Mouse (Mus musculus) embryonic facial prominence, embryonic 10.5 days (tissue): Measurements from ENCODE around the gene Pus7. TPM values are rescaled to one million over a fixed set of nuclear protein-coding genes. Genes with fewer than 3 reads are reported as not detected.

Experiments
- DNase-seq: peaks from one replicate; pipeline ENCODE4 v3.0.0-alpha.2; 2017; ENCODE audit warnings: low spot score
- H3K27ac ChIP-seq: fragments of 300-500 bp; sonication (generic); replicated peaks from 2 replicates; pipeline ENCODE4 v1.5.1; 2016; ENCODE audit warnings: mild to moderate bottlenecking
- H3K27me3 ChIP-seq: fragments of 300-500 bp; sonication (generic); replicated peaks from 2 replicates; pipeline ENCODE4 v1.6.1; 2016; ENCODE audit warnings: low read depth, mild to moderate bottlenecking; ENCODE audit not compliant: poor library complexity, severe bottlenecking
- H3K36me3 ChIP-seq: fragments of 300-500 bp; sonication (generic); replicated peaks from 2 replicates; pipeline ENCODE4 v1.6.1; 2016; ENCODE audit warnings: mild to moderate bottlenecking, moderate library complexity
- H3K4me1 ChIP-seq: fragments of 300-500 bp; sonication (generic); 2 replicates; pipeline ENCODE4 v1.6.1; 2016
- H3K4me3 ChIP-seq: fragments of 300-500 bp; sonication (generic); 2 replicates; pipeline ENCODE4 v1.5.1; 2016; ENCODE audit warnings: mild to moderate bottlenecking, moderate library complexity
- H3K9me3 ChIP-seq: fragments of 300-500 bp; sonication (generic); 2 replicates; pipeline ENCODE4 v1.6.1; 2016; ENCODE audit warnings: mild to moderate bottlenecking
- WGBS: fragments of 180-500 bp; shearing (Covaris S2); methylation state at CpG from one replicate; pipeline ENCODE4 v1.1.7; 2016; 5-methylcytosine and 5-hydroxymethylcytosine counted together
- polyA plus RNA-seq: library from polyadenylated mRNA; unstranded; fragments of >200 nt; fragmentation: Nextera tagmentation; extraction: Ambion mirVana; gene quantifications from 2 replicates; pipeline ENCODE4 v1.2.1, GENCODE M21; 2016

Gene Pus7
- 42.9 and 45.9 TPM in 2 replicates for polyA plus RNA-seq

GRCm38 (mm10) chr5:23782931-23783877 is at the start of gene Pus7:
Gene Pus7, minus strand, starts transcription at chr5:23783711.
- Histone ChIP-seq H3K36me3 (peaks cover 1% of the 10 kb centered on the region), H3K9me3 (no peaks in the 10 kb centered on the region), H3K27me3 (no peaks in the 10 kb centered on the region), H3K4me1 (peaks cover 23% of the 10 kb centered on the region), H3K4me3 (peak within 1 kb of the TSS; percentile 91), H3K27ac (peak within 1 kb of the TSS; percentile 88)
- WGBS, result under 1% methylated on average over 86 of the region's 86 CpGs
- peak; percentile 91 for DNase-seq

GRCm38 (mm10) chr5:23830897-23831752 is 47.6 kb upstream of the Pus7 start:
- 43% methylated on average over 58 of the region's 58 CpGs for WGBS
- H3K27me3 ChIP-seq, result peaks cover 29% of the 10 kb centered on the region
- H3K4me3 ChIP-seq, result peak overlapping the region; percentile 32; the same call in 1 of the 2 replicates
- 0 out of 2 replicates have a peak, but pooled peaks cover 4% of the 10 kb centered on the region for H3K4me1 ChIP-seq
- no peaks in the 10 kb centered on the region for H3K9me3 ChIP-seq
- H3K27ac ChIP-seq, result no peak overlapping the region
- peak; percentile 25 for DNase-seq
- no peaks in the 10 kb centered on the region for H3K36me3 ChIP-seq

- no peak overlapping the region for H3K27ac ChIP-seq
- peaks cover 20% of the 10 kb centered on the region for H3K27me3 ChIP-seq
- WGBS, result 39% methylated on average over 11 of the region's 11 CpGs
- H3K9me3 ChIP-seq, result no peaks in the 10 kb centered on the region
- H3K4me3 ChIP-seq, result no peak overlapping the region
- DNase-seq, result peak; percentile 76
- H3K4me1 ChIP-seq, result 0 out of 2 replicates have a peak, but pooled peaks cover 4% of the 10 kb centered on the region
- peaks cover under 1% of the 10 kb centered on the region; the same call in 1 of the 2 replicates for H3K36me3 ChIP-seq
Measured at GRCm38 (mm10) chr5:23826321-23827004, 43.0 kb upstream of the Pus7 start.

GRCm38 (mm10) chr5:23824171-23824733 is 40.7 kb upstream of the Pus7 start:
- WGBS, result 79% methylated on average over 8 of the region's 8 CpGs
- Histone ChIP-seq H3K4me1 (no peaks in the 10 kb centered on the region), H3K27me3 (no peaks in the 10 kb centered on the region), H3K9me3 (no peaks in the 10 kb centered on the region), H3K4me3 (no peak overlapping the region), H3K36me3 (peaks cover 16% of the 10 kb centered on the region), H3K27ac (no peak overlapping the region)
- no peak for DNase-seq

GRCm38 (mm10) chr5:23822306-23822705 is 38.8 kb upstream of the Pus7 start:
- Histone ChIP-seq H3K36me3 (peaks cover 35% of the 10 kb centered on the region), H3K9me3 (no peaks in the 10 kb centered on the region), H3K27ac (no peak overlapping the region), H3K27me3 (no peaks in the 10 kb centered on the region), H3K4me1 (no peaks in the 10 kb centered on the region), H3K4me3 (no peak overlapping the region)
- 78% methylated on average over 11 of the region's 11 CpGs for WGBS
- DNase-seq, result no peak

- DNase-seq, result no peak
- Histone ChIP-seq H3K4me3 (no peak overlapping the region), H3K27ac (no peak overlapping the region), H3K4me1 (no peaks in the 10 kb centered on the region), H3K9me3 (peaks cover 14% of the 10 kb centered on the region), H3K27me3 (no peaks in the 10 kb centered on the region), H3K36me3 (peaks cover 88% of the 10 kb centered on the region)
- 94% methylated on average over 15 of the region's 15 CpGs for WGBS
Measured at GRCm38 (mm10) chr5:23816681-23817080, 33.2 kb upstream of the Pus7 start.

- H3K27ac ChIP-seq, result no peak overlapping the region
- no peak for DNase-seq
- H3K9me3 ChIP-seq, result peaks cover 14% of the 10 kb centered on the region
- peaks cover 97% of the 10 kb centered on the region for H3K36me3 ChIP-seq
- H3K4me3 ChIP-seq, result no peak overlapping the region
- no peaks in the 10 kb centered on the region for H3K4me1 ChIP-seq
- WGBS, result 81% methylated on average over 5 of the region's 5 CpGs
- H3K27me3 ChIP-seq, result no peaks in the 10 kb centered on the region
Measured at GRCm38 (mm10) chr5:23814841-23815240, 31.3 kb upstream of the Pus7 start.

- no peaks in the 10 kb centered on the region for H3K27me3 ChIP-seq
- peaks cover 8% of the 10 kb centered on the region for H3K4me1 ChIP-seq
- H3K27ac ChIP-seq, result no peak overlapping the region
- peaks cover 61% of the 10 kb centered on the region for H3K36me3 ChIP-seq
- H3K9me3 ChIP-seq, result no peaks in the 10 kb centered on the region
- WGBS, result 92% methylated on average over 2 of the region's 2 CpGs
- no peak for DNase-seq
- H3K4me3 ChIP-seq, result no peak overlapping the region
Measured at GRCm38 (mm10) chr5:23792726-23793125, 9.2 kb upstream of the Pus7 start.

GRCm38 (mm10) chr5:23789078-23789612 is 5.6 kb upstream of the Pus7 start:
- peaks cover 8% of the 10 kb centered on the region for H3K4me1 ChIP-seq
- DNase-seq, result no peak

GRCm38 (mm10) chr5:23788390-23788830 is 4.9 kb upstream of the Pus7 start:
- Histone ChIP-seq H3K27ac (peak overlapping the region; percentile 88; the same call in 1 of the 2 replicates), H3K9me3 (no peaks in the 10 kb centered on the region), H3K4me1 (peaks cover 8% of the 10 kb centered on the region), H3K4me3 (peak overlapping the region; percentile 93), H3K36me3 (peaks cover 26% of the 10 kb centered on the region), H3K27me3 (no peaks in the 10 kb centered on the region)
- no peak for DNase-seq
- 47% methylated on average over 3 of the region's 3 CpGs for WGBS

More at GRCm38 (mm10) chr5:23789078-23789612, 5.6 kb upstream of the Pus7 start:
- no peak overlapping the region for H3K27ac ChIP-seq
- H3K9me3 ChIP-seq, result no peaks in the 10 kb centered on the region
- 85% methylated on average over 4 of the region's 4 CpGs for WGBS
- peak overlapping the region; percentile 93; the same call in 1 of the 2 replicates for H3K4me3 ChIP-seq
- peaks cover 29% of the 10 kb centered on the region for H3K36me3 ChIP-seq
- H3K27me3 ChIP-seq, result no peaks in the 10 kb centered on the region

GRCm38 (mm10) chr5:23787536-23788389 is 4.3 kb upstream of the Pus7 start, which contains the start of gene Rint1:
Gene Rint1, plus strand, starts transcription at chr5:23787711.
- Histone ChIP-seq H3K4me1 (peaks cover 11% of the 10 kb centered on the region), H3K27me3 (no peaks in the 10 kb centered on the region), H3K27ac (peak within 1 kb of the TSS; percentile 88), H3K36me3 (peaks cover 26% of the 10 kb centered on the region), H3K4me3 (peak within 1 kb of the TSS; percentile 93), H3K9me3 (no peaks in the 10 kb centered on the region)
- WGBS, result 4% methylated on average over 47 of the region's 47 CpGs
- peak; percentile 95 for DNase-seq
